Mouse (Mus musculus) Muller cell, postnatal 12 days (primary cell): ENCODE measurements at regions not wholly inside any gene's neighbourhood (a gene's known extent, or its start where the extent isn't known, plus 50 kb on each side); places are given as distances from the start of the nearest gene placed in this dataset.

ENCODE experiments used
- DNase-seq: peaks from one replicate; pipeline ENCODE4 v3.0.0-alpha.2; 2015; ENCODE audit errors: inconsistent ontology term

DNA sequence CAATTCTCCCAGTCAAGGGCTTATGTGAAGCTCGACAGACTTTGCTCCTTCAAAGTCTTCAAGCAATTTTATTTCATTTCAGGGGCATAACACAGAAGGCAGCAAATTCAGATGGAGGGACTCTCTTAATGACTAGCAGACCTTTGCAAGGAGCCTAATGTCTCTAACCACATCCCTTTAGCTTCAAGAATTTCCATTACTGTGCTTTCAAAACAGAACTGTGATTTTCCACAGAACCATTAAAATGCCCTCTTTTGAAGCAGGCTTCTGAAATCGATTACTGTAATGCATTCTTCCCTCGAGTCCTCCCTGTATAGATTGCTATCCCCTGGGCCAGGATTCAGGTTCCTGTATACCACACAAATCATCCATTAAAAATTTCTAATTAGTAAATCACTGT is 80.9 kb upstream of the Tac1 start:
- no peak for DNase-seq

DNA sequence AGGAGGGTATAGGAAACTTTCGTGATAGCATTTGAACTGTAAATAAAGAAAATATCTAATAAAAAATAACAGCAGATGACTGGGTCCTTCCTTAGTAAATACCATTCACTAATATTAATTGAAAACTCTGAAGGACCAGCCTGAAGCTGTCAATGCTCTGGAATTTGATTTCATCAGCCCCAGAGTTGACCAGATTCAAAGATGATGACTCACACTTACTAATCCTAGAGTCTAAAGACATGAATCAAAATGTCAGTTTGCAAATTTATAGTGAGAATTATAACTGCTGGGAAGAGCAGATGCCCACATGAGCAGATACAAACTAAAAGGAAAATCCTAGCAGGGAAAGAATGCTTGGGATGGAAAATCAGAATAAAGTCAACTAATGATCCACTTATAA is 77.8 kb upstream of the Tac1 start:
- DNase-seq, result peak; percentile 59

GRCm38 (mm10) chr6:7494299-7494698 is 60.4 kb upstream of the Tac1 start:
- peak; percentile 15 for DNase-seq

- DNase-seq, result no peak
Measured at GRCm38 (mm10) chr6:7496766-7497165, 57.9 kb upstream of the Tac1 start.
